Mouse (Mus musculus): ENCODE data around the gene Acap1.
"Not testable (repeated sequence)": the region's sequence is repeated elsewhere in the genome, so short reads cannot be mapped to it uniquely, and the experiment has no call there.

The Acap1 gene

DNA sequence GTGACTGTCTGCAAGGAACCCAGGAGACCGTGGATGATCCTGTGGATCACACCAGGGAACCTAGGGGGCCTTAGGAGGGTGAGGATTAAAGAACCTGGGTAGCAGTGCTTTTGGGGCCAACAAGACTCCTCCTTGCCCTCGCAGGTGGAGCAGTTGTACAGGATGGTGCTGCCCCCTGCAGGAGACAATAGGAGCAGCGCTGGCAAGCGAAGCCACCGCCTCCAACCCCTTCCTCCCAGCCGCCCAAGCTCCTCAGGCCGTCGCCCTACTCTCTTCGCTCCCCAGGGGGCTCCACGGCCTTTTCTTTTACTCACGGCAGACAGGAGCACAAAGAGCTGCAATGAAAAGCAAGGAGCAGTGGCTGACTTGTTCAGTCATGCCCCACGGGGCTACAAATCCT lies 18.5 kb downstream of the Acap1 start:
- DNase-seq (ENCODE audit: low read depth, low spot score) = no peak

DNA sequence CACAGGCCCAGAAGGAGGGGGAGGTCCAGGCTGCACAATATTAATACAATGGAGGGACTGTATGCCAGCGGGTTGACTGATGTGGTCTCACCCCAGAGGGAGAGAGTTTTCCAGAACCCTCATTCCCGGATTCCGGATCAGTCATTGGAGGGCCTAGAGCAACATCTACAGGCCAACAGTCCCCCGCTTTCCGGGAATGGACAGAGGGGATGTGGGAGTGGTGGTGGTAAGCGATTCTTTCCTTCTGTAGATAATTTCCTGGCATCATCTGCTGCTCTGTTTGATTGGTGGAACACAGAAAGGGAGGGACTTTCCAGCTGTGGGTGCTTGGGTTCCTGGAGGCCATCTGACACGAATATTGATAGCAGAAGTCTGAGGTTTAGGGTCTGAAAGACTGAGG lies 19.2 kb downstream of the Acap1 start:
- no peak for DNase-seq (ENCODE audit: low read depth, low spot score)

DNA sequence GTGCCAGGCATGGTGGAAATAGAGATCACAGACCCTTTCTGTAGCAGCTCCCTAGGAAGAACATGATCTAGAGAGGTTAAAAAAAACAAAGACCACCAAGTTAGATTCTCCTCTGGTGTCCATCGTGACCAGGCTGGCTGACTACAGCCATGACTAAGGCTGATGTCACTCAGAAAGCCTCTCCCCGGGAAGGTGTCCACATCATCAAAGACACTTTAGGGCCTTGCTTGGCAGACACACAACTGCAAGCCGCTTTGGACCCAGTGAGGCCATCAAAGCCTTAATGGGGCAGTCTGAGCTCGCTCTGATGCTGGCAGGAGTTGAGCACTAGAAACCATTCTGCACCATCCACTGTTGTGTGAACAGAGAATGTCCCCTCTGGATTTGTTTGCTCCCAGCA lies 22.9 kb downstream of the Acap1 start:
- no peak for DNase-seq (ENCODE audit: low read depth, low spot score)

DNA sequence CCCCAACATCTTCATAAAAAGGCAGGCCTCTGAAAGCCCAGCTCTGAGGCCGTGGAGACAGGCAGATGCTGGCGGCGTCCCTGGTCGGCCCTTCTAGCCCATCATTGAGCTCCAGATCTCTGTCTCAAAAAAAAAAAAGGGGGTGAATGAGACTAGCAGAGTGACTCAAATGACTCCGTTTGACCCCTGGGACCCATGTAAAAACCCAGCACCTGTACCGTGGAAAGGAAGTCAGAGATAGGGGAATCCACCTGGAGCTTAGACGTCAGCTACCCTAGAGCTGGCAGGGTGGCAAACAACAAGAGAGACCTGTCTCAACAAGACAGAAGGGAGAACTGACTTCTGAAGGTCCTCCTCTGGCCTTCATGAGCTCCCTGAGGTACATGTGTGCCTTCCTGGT lies 23.5 kb downstream of the Acap1 start:
- DNase-seq (ENCODE audit: low read depth, low spot score) = no peak

GRCm38 (mm10) chr11:69870289-69871069 lies 24.9 kb downstream of the Acap1 start:
- DNase-seq (ENCODE audit: low read depth, low spot score) = no peak

- no peak for DNase-seq (ENCODE audit: low read depth, low spot score)
These were observed 28.0 kb downstream of the Acap1 start for GRCm38 (mm10) chr11:69867335-69867734.

DNA sequence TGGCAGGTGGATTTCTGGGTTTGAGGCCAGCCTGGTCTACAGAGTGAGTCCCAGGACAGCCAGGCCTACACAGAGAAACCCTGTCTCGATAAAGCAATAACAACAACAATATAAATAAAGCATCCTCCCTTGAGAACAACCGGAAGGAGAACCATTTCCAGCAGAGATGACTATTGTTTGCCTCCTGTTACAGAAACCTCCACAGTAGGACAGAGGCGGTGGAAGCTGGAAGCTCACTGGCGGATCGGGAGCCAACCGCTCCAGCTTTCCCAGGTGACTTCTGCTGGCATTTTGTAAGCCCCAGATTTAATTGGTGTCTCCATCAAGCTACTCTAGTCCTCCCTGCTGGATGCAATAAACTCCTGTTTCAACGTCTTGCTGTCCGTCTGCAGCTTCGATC lies 29.8 kb downstream of the Acap1 start:
- no peak for DNase-seq (ENCODE audit: low read depth, low spot score)

GRCm38 (mm10) chr11:69864138-69864860 lies 31.0 kb downstream of the Acap1 start:
- no peak for DNase-seq (ENCODE audit: low read depth, low spot score)

DNA sequence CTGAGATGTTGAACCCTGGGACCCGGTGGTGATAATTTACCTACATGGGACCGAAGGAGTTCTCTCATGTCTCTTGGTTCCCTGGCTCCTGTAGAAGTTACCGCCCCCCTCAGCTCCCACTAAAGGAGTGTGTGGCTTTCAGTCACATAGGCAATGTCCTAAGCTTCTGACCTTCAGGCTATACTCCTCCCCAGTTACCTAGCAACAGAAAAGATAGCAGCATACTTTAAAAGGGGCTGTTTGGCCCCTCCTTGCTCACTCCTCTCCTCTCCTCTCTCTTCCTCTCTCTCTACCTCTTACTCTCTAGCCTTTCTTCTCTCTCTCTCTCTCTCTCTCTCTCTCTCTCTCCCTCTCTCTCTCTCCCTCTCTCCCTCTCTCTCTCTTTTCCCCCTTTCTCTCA lies 31.6 kb downstream of the Acap1 start:
- DNase-seq (ENCODE audit: low read depth, low spot score) = not testable (repeated sequence)

GRCm38 (mm10) chr11:69858113-69858998 lies 37.0 kb downstream of the Acap1 start, which contains the start of gene Tnk1:
TSS of gene Tnk1 (minus strand) at chr11:69858730.
- no peak for DNase-seq (ENCODE audit: low read depth, low spot score)

DNA sequence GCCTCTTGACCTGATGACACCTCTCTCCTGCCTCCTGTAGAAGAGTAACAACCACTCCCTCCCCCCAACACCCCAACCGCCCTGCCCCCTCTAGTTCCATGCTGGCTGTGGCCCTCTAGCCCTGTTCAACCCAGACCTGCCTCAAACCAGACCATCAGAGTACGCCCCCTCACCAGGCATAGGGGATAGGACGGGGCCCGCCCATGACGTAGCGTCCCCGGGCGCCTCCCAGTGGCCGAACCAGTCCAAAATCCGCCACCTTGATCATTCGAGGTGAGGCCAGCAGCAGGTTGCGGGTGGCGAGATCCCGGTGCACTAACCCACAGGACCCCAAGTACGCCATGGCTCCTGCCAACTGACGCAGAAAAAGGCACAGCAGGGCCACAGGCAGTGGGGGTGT lies 40.0 kb downstream of the Acap1 start:
- DNase-seq (ENCODE audit: low read depth, low spot score) = no peak

- no peak for DNase-seq (ENCODE audit: low read depth, low spot score)
These were observed 40.7 kb downstream of the Acap1 start for GRCm38 (mm10) chr11:69854680-69855079.

DNA sequence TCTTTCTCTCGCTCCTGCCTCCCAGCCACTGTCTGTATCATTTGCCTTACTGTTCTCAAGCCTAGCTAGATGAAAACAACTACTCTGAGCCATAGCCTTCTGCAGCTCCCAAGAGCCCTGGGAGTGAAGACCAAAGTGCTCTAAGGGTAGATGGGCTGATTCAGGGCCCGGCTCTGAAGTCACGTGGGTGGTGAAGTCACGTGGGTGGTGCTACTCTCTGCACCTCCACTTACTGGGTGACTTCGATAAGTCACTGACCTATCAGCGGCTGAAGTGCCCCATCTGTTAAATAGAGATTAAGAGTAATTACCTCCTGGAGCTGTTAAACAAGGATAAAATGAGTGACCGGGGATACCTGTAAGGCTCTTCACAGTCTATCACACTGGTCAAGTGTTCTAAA lies 41.3 kb downstream of the Acap1 start:
- no peak for DNase-seq (ENCODE audit: low read depth, low spot score)

GRCm38 (mm10) chr11:69850754-69851153 lies 44.6 kb downstream of the Acap1 start:
- DNase-seq (ENCODE audit: low read depth, low spot score) = no peak

DNA sequence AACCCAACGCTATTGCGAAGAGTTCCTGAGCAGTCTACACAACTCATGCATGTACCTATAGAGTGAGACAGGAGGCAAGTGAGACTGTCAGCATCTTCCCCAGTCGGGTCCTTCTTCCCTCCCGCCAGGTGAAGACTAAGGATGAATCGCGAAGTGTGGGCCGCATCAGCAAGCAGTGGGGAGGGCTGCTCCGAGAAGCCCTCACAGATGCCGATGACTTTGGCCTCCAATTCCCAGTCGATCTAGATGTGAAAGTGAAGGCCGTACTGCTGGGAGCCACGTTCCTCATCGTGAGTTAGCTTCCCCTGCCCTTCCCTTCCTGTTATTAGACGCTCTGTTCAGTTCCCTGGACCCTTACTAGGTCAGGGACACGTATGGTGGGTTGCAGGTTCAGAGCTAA lies 45.5 kb downstream of the Acap1 start:
- no peak for DNase-seq (ENCODE audit: low read depth, low spot score)

- no peak for DNase-seq (ENCODE audit: low read depth, low spot score)
These were observed 46.2 kb downstream of the Acap1 start for GRCm38 (mm10) chr11:69849128-69849527.

DNA sequence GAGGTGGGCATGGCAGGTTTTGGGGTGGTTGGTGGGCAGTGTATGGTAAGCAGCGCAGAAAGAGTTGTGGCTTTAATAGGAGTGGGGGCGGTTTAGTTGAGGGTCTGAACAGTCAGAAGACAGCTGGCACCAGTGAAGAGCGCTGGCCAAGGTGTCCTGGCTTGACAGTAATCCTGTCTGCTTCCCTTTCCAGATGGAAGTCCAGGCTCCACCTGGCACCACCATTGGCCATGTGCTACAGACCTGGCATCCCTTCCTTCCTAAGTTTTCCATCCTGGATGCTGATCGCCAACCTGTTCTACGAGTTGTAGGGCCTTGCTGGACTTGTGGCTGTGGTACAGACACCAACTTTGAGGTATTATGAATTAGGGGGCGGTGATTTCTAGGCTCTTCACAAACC lies 47.3 kb downstream of the Acap1 start:
- DNase-seq (ENCODE audit: low read depth, low spot score) = no peak

GRCm38 (mm10) chr11:69846738-69847688 lies 48.3 kb downstream of the Acap1 start:
- DNase-seq (ENCODE audit: low read depth, low spot score) = no peak

DNA sequence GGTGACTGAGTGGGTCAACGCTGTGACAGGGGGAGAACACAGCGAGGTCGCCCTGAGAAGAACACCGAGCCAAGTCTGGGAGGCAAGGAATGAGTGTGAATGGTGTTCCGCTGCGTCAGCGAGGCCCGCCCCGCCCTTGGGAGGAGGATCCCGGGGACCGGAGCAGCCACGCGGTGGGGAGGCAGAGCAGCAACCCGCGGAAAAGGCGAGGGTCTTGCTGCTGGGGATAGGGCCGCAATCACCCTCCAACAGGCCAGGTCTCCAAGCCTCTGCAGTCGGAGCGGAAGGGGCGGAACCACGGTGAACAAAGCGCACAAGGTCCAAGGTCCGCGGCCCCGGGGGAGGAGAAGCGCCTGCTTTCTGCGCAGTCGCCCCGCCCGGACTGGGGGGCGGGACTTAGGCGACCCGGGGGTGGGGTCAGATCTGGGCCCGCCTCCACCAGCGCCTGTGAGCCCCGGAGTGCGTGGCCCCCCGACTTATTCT lies 49.1 kb downstream of the Acap1 start, which contains the start of gene Plscr3:
TSS of gene Plscr3 (plus strand) at position 179 of the 483 bp plus-strand sequence.
- peak; percentile 83 for DNase-seq (ENCODE audit: low read depth, low spot score)

- no peak for DNase-seq (ENCODE audit: low read depth, low spot score)
These were observed 56.6 kb downstream of the Acap1 start for GRCm38 (mm10) chr11:69838714-69839104.

All from brain, embryonic 18.5 days (tissue).